Mouse (Mus musculus): ENCODE data around the gene Sec62. TPM values are rescaled to one million over a fixed set of nuclear protein-coding genes. Genes with fewer than 3 reads are reported as not detected.

Sec62 gene
- polyA plus RNA-seq, 1 experiment from 2014 or later = 90.2 TPM

Other genes with a start within 250 kb of the Sec62 start
- 2.2 and 2.4 TPM in 2 replicates for gene Mecom, start 244.9 kb upstream of the Sec62 start, polyA plus RNA-seq (2015; fragmentation: Nextera tagmentation; extraction: Ambion mirVana)
- 0.11 and 0.22 TPM in 2 replicates for gene Actrt3, start 192.9 kb upstream of the Sec62 start, polyA plus RNA-seq (2015; fragmentation: Nextera tagmentation; extraction: Ambion mirVana)
- gene Mynn, start 190.8 kb upstream of the Sec62 start, polyA plus RNA-seq (2015; fragmentation: Nextera tagmentation; extraction: Ambion mirVana) = 39.6 TPM in 2 replicates
- gene Lrriq4, start 148.4 kb upstream of the Sec62 start, polyA plus RNA-seq (2015; fragmentation: Nextera tagmentation; extraction: Ambion mirVana) = not detected in 2 replicates
- gene Lrrc34, start 145.0 kb upstream of the Sec62 start, polyA plus RNA-seq (2015; fragmentation: Nextera tagmentation; extraction: Ambion mirVana) = 0.88 and 1.9 TPM in 2 replicates
- gene Lrrc31, start 93.0 kb upstream of the Sec62 start, polyA plus RNA-seq (2015; fragmentation: Nextera tagmentation; extraction: Ambion mirVana) = not detected in 2 replicates
- 0.05 TPM in 1 of 2 replicates, not detected in the other for gene Samd7, start 46.6 kb upstream of the Sec62 start, polyA plus RNA-seq (2015; fragmentation: Nextera tagmentation; extraction: Ambion mirVana)
- gene Gpr160, start 63.1 kb downstream of the Sec62 start, polyA plus RNA-seq (2015; fragmentation: Nextera tagmentation; extraction: Ambion mirVana) = 0.57 and 1.2 TPM in 2 replicates
- gene Phc3, start 176.5 kb downstream of the Sec62 start, polyA plus RNA-seq (2015; fragmentation: Nextera tagmentation; extraction: Ambion mirVana) = 6.9 and 7.4 TPM in 2 replicates
- 25.7 and 25.9 TPM in 2 replicates for gene Prkci, start 202.9 kb downstream of the Sec62 start, polyA plus RNA-seq (2015; fragmentation: Nextera tagmentation; extraction: Ambion mirVana)